Mouse (Mus musculus): Measurements from ENCODE around the gene Gm49354. TPM values are rescaled to one million over a fixed set of nuclear protein-coding genes. Genes with fewer than 3 reads are reported as not detected.
A peak's percentile ranks its signal among the peaks of the same experiment; 100 is the strongest.

The Gm49354 gene
- not detected in 2 replicates for polyA plus RNA-seq (2015; fragmentation: Nextera tagmentation; extraction: Ambion mirVana)

- Histone ChIP-seq H3K36me3 (ENCODE audit: control insufficient read depth, insufficient read depth, low read length) (peaks cover 60% of the 10 kb centered on the region), H3K4me2 (ENCODE audit: low read depth, low read length) (no peak within 1 kb of the TSS), H3K4me1 (ENCODE audit: control insufficient read depth, insufficient read depth, low read length) (no peaks in the 10 kb centered on the region), H3K4me3 (replicated peaks; ENCODE audit: low read length) (no peak within 1 kb of the TSS), H3K27me3 (ENCODE audit: control insufficient read depth, insufficient read depth, low read length) (no peaks in the 10 kb centered on the region), H3K27ac (ENCODE audit: low read length) (no peak within 1 kb of the TSS), H3K9ac (ENCODE audit: low read length) (no peak within 1 kb of the TSS), H3K9me3 (replicated peaks; ENCODE audit: control insufficient read depth, low read length) (no peaks in the 10 kb centered on the region)
- WGBS, result 74% methylated on average over 7 of the region's 7 CpGs
- no peak for ATAC-seq (ENCODE audit: insufficient read depth, low FRiP score)
Measured at GRCm38 (mm10) chr13:59782145-59782544, at the start of gene Gm49354. Gene Gm49354, minus strand, starts transcription at chr13:59782245.

GRCm38 (mm10) chr13:59825966-59826365, 43.9 kb upstream of the Gm49354 start:
- no peaks in the 10 kb centered on the region for H3K27me3 ChIP-seq (ENCODE audit: control insufficient read depth, insufficient read depth, low read length)
- no peak overlapping the region for H3K4me3 ChIP-seq (replicated peaks; ENCODE audit: low read length)
- no peak overlapping the region for H3K9ac ChIP-seq (ENCODE audit: low read length)
- no peaks in the 10 kb centered on the region for H3K36me3 ChIP-seq (ENCODE audit: control insufficient read depth, insufficient read depth, low read length)
- H3K4me2 ChIP-seq (ENCODE audit: low read depth, low read length), result no peak overlapping the region
- H3K9me3 ChIP-seq (replicated peaks; ENCODE audit: control insufficient read depth, low read length), result no peaks in the 10 kb centered on the region
- no peak for ATAC-seq (ENCODE audit: insufficient read depth, low FRiP score)
- H3K4me1 ChIP-seq (ENCODE audit: control insufficient read depth, insufficient read depth, low read length), result peaks cover 9% of the 10 kb centered on the region
- no peak overlapping the region for H3K27ac ChIP-seq (ENCODE audit: low read length)

- Histone ChIP-seq H3K27me3 (ENCODE audit: control insufficient read depth, insufficient read depth, low read length) (no peaks in the 10 kb centered on the region), H3K36me3 (ENCODE audit: control insufficient read depth, insufficient read depth, low read length) (no peaks in the 10 kb centered on the region), H3K4me2 (ENCODE audit: low read depth, low read length) (peak within 1 kb of the TSS; percentile 66), H3K9ac (ENCODE audit: low read length) (peak within 1 kb of the TSS; percentile 95), H3K9me3 (replicated peaks; ENCODE audit: control insufficient read depth, low read length) (no peaks in the 10 kb centered on the region), H3K27ac (ENCODE audit: low read length) (peak within 1 kb of the TSS; percentile 96), H3K4me1 (ENCODE audit: control insufficient read depth, insufficient read depth, low read length) (peaks cover 24% of the 10 kb centered on the region), H3K4me3 (replicated peaks; ENCODE audit: low read length) (peak within 1 kb of the TSS; percentile 88)
- under 1% methylated on average over 90 of the region's 100 CpGs for WGBS
- peak; percentile 97 for ATAC-seq (ENCODE audit: insufficient read depth, low FRiP score)
Measured at GRCm38 (mm10) chr13:59822507-59823462, 40.7 kb upstream of the Gm49354 start, which contains the start of gene Tut7. Gene Tut7, minus strand, starts transcription at chr13:59823147.

GRCm38 (mm10) chr13:59820836-59821235, 38.8 kb upstream of the Gm49354 start:
- H3K4me1 ChIP-seq (ENCODE audit: control insufficient read depth, insufficient read depth, low read length), result peaks cover 24% of the 10 kb centered on the region
- peak overlapping the region; percentile 27; the same call in 1 of the 2 replicates for H3K4me3 ChIP-seq (replicated peaks; ENCODE audit: low read length)
- no peaks in the 10 kb centered on the region for H3K36me3 ChIP-seq (ENCODE audit: control insufficient read depth, insufficient read depth, low read length)
- no peaks in the 10 kb centered on the region for H3K27me3 ChIP-seq (ENCODE audit: control insufficient read depth, insufficient read depth, low read length)
- no peak for ATAC-seq (ENCODE audit: insufficient read depth, low FRiP score)
- H3K9me3 ChIP-seq (replicated peaks; ENCODE audit: control insufficient read depth, low read length), result no peaks in the 10 kb centered on the region
- 64% methylated on average over 3 of the region's 3 CpGs for WGBS
- no peak overlapping the region for H3K27ac ChIP-seq (ENCODE audit: low read length)
- H3K9ac ChIP-seq (ENCODE audit: low read length), result no peak overlapping the region
- H3K4me2 ChIP-seq (ENCODE audit: low read depth, low read length), result peak overlapping the region; percentile 63

- peaks cover 24% of the 10 kb centered on the region for H3K4me1 ChIP-seq (ENCODE audit: control insufficient read depth, insufficient read depth, low read length)
- H3K4me3 ChIP-seq (replicated peaks; ENCODE audit: low read length), result peak overlapping the region; percentile 27
- no peak overlapping the region for H3K27ac ChIP-seq (ENCODE audit: low read length)
- H3K36me3 ChIP-seq (ENCODE audit: control insufficient read depth, insufficient read depth, low read length), result peaks cover 2% of the 10 kb centered on the region; the same call in 1 of the 2 replicates
- no peak for ATAC-seq (ENCODE audit: insufficient read depth, low FRiP score)
- peak overlapping the region; percentile 63 for H3K4me2 ChIP-seq (ENCODE audit: low read depth, low read length)
- H3K9ac ChIP-seq (ENCODE audit: low read length), result no peak overlapping the region
- H3K9me3 ChIP-seq (replicated peaks; ENCODE audit: control insufficient read depth, low read length), result no peaks in the 10 kb centered on the region
- H3K27me3 ChIP-seq (ENCODE audit: control insufficient read depth, insufficient read depth, low read length), result no peaks in the 10 kb centered on the region
- WGBS, result 59% methylated on average over 4 of the region's 4 CpGs
Measured at GRCm38 (mm10) chr13:59820114-59820513, 38.1 kb upstream of the Gm49354 start.

GRCm38 (mm10) chr13:59817352-59817751, 35.3 kb upstream of the Gm49354 start:
- no peaks in the 10 kb centered on the region for H3K27me3 ChIP-seq (ENCODE audit: control insufficient read depth, insufficient read depth, low read length)
- WGBS, result 80% methylated on average over 4 of the region's 4 CpGs
- H3K27ac ChIP-seq (ENCODE audit: low read length), result no peak overlapping the region
- H3K4me1 ChIP-seq (ENCODE audit: control insufficient read depth, insufficient read depth, low read length), result peaks cover 24% of the 10 kb centered on the region
- ATAC-seq (ENCODE audit: insufficient read depth, low FRiP score), result no peak
- H3K9ac ChIP-seq (ENCODE audit: low read length), result no peak overlapping the region
- H3K9me3 ChIP-seq (replicated peaks; ENCODE audit: control insufficient read depth, low read length), result no peaks in the 10 kb centered on the region
- peaks cover 7% of the 10 kb centered on the region for H3K36me3 ChIP-seq (ENCODE audit: control insufficient read depth, insufficient read depth, low read length)
- no peak overlapping the region for H3K4me3 ChIP-seq (replicated peaks; ENCODE audit: low read length)
- H3K4me2 ChIP-seq (ENCODE audit: low read depth, low read length), result no peak overlapping the region

- peak; percentile 80 for ATAC-seq (ENCODE audit: insufficient read depth, low FRiP score)
- no peak overlapping the region for H3K4me3 ChIP-seq (replicated peaks; ENCODE audit: low read length)
- WGBS, result 71% methylated on average over 6 of the region's 6 CpGs
- H3K9me3 ChIP-seq (replicated peaks; ENCODE audit: control insufficient read depth, low read length), result no peaks in the 10 kb centered on the region
- no peaks in the 10 kb centered on the region for H3K27me3 ChIP-seq (ENCODE audit: control insufficient read depth, insufficient read depth, low read length)
- 0 out of 2 replicates have a peak, but pooled peaks cover 3% of the 10 kb centered on the region for H3K4me1 ChIP-seq (ENCODE audit: control insufficient read depth, insufficient read depth, low read length)
- no peak overlapping the region for H3K9ac ChIP-seq (ENCODE audit: low read length)
- H3K27ac ChIP-seq (ENCODE audit: low read length), result peak overlapping the region; percentile 5; the same call in 1 of the 2 replicates
- no peak overlapping the region for H3K4me2 ChIP-seq (ENCODE audit: low read depth, low read length)
- H3K36me3 ChIP-seq (ENCODE audit: control insufficient read depth, insufficient read depth, low read length), result peaks cover 25% of the 10 kb centered on the region
Measured at GRCm38 (mm10) chr13:59814109-59814591, 32.1 kb upstream of the Gm49354 start.

- H3K4me1 ChIP-seq (ENCODE audit: control insufficient read depth, insufficient read depth, low read length), result no peaks in the 10 kb centered on the region
- no peaks in the 10 kb centered on the region for H3K9me3 ChIP-seq (replicated peaks; ENCODE audit: control insufficient read depth, low read length)
- no peak overlapping the region for H3K4me2 ChIP-seq (ENCODE audit: low read depth, low read length)
- H3K9ac ChIP-seq (ENCODE audit: low read length), result no peak overlapping the region
- ATAC-seq (ENCODE audit: insufficient read depth, low FRiP score), result no peak
- 93% methylated on average over 3 of the region's 3 CpGs for WGBS
- no peak overlapping the region for H3K27ac ChIP-seq (ENCODE audit: low read length)
- H3K4me3 ChIP-seq (replicated peaks; ENCODE audit: low read length), result no peak overlapping the region
- H3K27me3 ChIP-seq (ENCODE audit: control insufficient read depth, insufficient read depth, low read length), result no peaks in the 10 kb centered on the region
- peaks cover 33% of the 10 kb centered on the region for H3K36me3 ChIP-seq (ENCODE audit: control insufficient read depth, insufficient read depth, low read length)
Measured at GRCm38 (mm10) chr13:59811581-59811980, 29.5 kb upstream of the Gm49354 start.

- Histone ChIP-seq H3K4me1 (ENCODE audit: control insufficient read depth, insufficient read depth, low read length) (no peaks in the 10 kb centered on the region), H3K27ac (ENCODE audit: low read length) (no peak overlapping the region), H3K4me3 (replicated peaks; ENCODE audit: low read length) (no peak overlapping the region), H3K27me3 (ENCODE audit: control insufficient read depth, insufficient read depth, low read length) (no peaks in the 10 kb centered on the region), H3K9me3 (replicated peaks; ENCODE audit: control insufficient read depth, low read length) (no peaks in the 10 kb centered on the region), H3K9ac (ENCODE audit: low read length) (no peak overlapping the region), H3K36me3 (ENCODE audit: control insufficient read depth, insufficient read depth, low read length) (peaks cover 35% of the 10 kb centered on the region), H3K4me2 (ENCODE audit: low read depth, low read length) (no peak overlapping the region)
- 85% methylated on average over 6 of the region's 6 CpGs for WGBS
- no peak for ATAC-seq (ENCODE audit: insufficient read depth, low FRiP score)
Measured at GRCm38 (mm10) chr13:59801000-59801399, 19.0 kb upstream of the Gm49354 start.

All from stomach, embryonic 16.5 days (tissue).